Mouse (Mus musculus): ENCODE results near the gene Cfi. TPM values are rescaled to one million over a fixed set of nuclear protein-coding genes. Genes with fewer than 3 reads are reported as not detected.

The Cfi gene
- polyA plus RNA-seq, 1 experiment from 2014 or later: 16.7 TPM

Other genes starting within 250 kb of the Cfi start
- 0.97 and 1.2 TPM in 2 replicates for gene Egf, start 80.6 kb upstream of the Cfi start, polyA plus RNA-seq (2015; fragmentation: Nextera tagmentation; extraction: Ambion mirVana)
- gene Lrit3, start 31.9 kb upstream of the Cfi start, polyA plus RNA-seq (2015; fragmentation: Nextera tagmentation; extraction: Ambion mirVana): 0.41 TPM in 1 of 2 replicates, not detected in the other
- not detected in 2 replicates for gene Rrh, start 13.3 kb upstream of the Cfi start, polyA plus RNA-seq (2015; fragmentation: Nextera tagmentation; extraction: Ambion mirVana)
- gene Gar1, start 4.5 kb upstream of the Cfi start, polyA plus RNA-seq (2015; fragmentation: Nextera tagmentation; extraction: Ambion mirVana): 43.4 and 49.8 TPM in 2 replicates
- 38.0 and 38.5 TPM in 2 replicates for gene Pla2g12a, start 42.7 kb downstream of the Cfi start, polyA plus RNA-seq (2015; fragmentation: Nextera tagmentation; extraction: Ambion mirVana)
- gene Casp6, start 65.5 kb downstream of the Cfi start, polyA plus RNA-seq (2015; fragmentation: Nextera tagmentation; extraction: Ambion mirVana): 79.5 and 89.9 TPM in 2 replicates
- 4.6 and 6.7 TPM in 2 replicates for gene Mcub, start 134.3 kb downstream of the Cfi start, polyA plus RNA-seq (2015; fragmentation: Nextera tagmentation; extraction: Ambion mirVana)
- 31.1 and 35.6 TPM in 2 replicates for gene Sec24b, start 225.7 kb downstream of the Cfi start, polyA plus RNA-seq (2015; fragmentation: Nextera tagmentation; extraction: Ambion mirVana)